Mouse (Mus musculus): Measurements from ENCODE around the gene Cyp4f18.
"Not testable (repeated sequence)": the region's sequence is repeated elsewhere in the genome, so short reads cannot be mapped to it uniquely, and the experiment has no call there.

Cyp4f18 gene

DNA sequence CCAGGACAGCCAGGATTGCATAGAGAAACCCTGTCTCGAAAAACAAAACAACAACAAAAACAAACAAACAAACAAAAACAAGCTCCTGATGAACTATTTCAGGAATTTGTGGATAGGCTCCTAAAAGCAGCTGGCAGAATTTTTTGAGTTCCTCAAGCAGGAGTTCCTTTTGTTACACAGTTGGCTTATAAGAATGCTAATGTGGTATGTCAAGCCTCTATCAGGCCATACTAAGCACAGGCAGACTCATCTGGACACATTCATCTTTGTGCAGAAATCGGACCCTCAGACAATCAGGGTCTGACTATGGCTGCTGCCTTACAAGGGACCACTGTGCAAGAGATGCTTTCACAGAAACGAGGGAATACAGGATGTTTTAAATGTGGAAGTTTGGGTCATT lies 35.2 kb downstream of the Cyp4f18 start:
- DNase-seq, result no peak

DNA sequence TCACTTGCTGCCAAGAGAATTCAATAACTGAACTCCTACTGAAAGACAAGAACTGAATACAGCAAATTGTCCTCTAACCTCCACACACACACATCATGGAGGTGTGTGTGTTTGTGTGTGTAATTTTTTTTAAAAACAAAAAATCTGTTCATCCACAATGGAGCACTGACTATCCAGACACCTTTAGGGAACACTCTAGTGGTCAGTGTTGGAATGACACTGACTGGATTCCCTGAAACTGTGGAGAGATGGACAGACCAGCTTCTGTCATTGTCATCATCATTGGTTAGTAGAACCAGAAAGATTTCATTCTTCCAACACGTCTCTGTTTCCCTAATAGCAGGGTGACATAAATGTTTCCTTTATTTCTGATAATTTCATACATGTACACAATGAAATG lies 37.5 kb downstream of the Cyp4f18 start:
- peak; percentile 63 to 67 for DNase-seq

DNA sequence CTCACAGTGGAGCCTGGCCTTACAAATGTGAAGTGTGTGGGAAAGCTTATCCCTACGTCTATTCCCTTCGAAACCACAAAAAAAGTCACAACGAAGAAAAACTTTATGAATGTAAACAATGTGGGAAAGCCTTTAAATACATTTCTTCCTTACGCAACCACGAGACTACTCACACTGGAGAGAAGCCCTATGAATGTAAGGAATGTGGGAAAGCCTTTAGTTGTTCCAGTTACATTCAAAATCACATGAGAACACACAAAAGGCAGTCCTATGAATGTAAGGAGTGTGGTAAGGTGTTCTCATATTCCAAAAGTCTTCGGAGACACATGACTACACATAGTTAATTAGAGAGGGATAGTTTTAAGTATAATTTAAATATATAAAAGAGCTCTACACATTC lies 40.8 kb downstream of the Cyp4f18 start:
- DNase-seq, result no peak

DNA sequence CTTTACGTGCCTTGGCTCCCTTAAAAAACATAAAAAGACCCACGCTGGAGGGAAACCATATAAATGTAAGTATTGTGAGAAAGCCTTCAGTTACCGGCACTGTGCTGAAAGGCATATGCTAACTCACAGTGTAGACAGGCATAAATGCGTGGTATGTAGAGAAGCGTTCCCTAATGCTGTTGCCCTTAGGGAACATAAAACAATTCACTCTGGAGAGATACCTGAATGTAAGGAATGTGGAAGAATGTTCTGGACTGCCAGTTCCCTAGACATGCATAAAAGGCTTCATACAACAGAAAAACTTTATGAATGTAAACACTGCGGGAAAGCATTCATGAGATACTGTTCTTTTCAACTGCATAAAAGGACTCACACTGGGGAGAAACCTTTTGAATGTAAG lies 41.3 kb downstream of the Cyp4f18 start:
- DNase-seq, result no peak

DNA sequence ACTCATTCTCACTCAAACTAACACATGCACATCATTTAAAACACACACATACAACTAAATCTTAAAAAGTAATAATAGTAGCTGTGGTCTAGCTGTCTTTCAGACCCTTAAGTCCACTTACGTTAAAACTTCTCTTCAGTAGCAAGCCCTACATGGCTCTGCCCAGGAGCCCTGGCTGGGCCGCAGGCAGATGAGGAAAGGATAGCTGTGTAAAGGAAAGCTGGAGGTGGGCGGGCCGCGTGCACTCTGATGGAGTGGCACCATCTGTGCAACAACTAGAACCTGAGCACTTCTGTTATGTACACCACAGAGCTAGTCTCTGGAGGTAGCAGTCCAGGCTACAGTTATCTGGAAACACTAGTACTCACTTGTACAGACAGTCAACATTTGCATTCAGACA lies 42.2 kb downstream of the Cyp4f18 start:
- DNase-seq, result no peak

DNA sequence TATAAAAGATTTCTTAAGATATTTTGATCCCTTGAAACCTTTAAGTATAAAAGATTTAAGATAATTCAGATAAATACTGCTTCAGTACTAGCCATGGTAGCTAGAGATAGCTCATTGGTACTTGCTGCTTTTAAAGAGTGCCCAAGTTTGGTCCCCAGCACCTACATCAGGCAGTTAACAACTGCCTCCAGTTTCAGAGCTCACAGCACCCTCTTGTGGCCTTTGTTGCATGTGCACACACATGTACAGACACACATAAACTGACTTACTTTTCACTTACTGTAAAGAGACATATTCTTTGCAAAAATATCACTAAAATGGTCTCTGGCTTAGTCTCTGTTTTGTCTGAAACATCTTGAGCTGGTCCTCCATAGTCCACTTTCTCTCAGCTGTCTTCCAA lies 43.0 kb downstream of the Cyp4f18 start:
- DNase-seq, result no peak

DNA sequence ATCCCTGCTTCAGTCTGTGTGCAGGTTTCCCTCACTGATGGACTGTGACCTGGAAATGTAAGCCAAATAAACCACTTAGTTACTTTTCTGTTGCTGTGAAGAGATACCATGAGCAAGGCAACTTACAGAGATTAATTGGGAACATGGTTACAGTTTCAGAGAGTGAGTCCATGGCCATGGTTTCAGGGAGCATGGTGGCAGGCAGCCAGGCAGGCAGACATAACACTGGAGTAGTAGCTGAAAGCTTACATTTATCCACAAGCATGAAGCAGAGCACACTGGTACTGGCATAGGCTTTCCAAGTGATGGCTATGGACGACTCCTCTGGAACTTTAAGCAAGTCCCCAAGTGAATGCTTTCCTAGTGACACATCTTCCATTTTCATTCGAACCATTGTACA lies 44.3 kb downstream of the Cyp4f18 start:
- DNase-seq, result no peak

DNA sequence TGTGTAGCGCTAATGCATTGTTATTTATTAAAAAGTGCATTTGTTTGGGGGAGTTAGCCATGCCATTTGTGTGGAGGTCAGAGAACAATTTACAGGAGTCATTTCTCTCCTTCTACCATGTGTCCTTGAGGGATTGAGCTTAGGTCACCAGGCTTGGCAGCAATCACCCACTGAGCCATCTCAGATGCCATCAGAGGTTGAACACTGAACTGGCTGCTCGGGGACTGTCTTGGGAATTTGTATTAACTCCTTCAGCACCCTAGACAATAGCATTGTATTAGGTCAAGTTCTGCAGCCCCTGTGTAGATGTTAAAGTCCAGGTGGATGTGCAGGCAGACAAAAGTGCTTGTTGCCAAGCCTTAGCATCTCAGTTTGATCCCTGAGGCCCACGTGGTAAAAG lies 45.4 kb downstream of the Cyp4f18 start:
- no peak for DNase-seq

DNA sequence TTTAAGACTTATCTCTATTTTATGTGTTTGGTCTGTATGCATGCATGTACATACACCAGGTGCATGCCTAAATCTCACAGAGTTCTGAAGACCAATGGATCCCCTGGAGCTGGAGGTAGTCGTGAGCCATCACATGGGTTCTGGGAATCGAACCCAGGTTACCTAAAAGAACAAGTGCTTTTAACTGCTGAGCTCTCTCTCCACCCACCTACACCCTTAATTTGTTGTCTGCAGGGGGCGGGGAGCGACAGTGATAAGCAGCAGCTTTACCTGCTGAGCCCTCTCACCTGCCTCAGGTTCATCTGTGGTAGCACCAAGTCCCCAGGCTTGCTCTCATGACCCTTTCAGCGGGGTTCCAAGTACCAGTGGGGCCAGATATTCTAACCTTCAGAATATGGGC lies 47.6 kb downstream of the Cyp4f18 start:
- no peak for DNase-seq

DNA sequence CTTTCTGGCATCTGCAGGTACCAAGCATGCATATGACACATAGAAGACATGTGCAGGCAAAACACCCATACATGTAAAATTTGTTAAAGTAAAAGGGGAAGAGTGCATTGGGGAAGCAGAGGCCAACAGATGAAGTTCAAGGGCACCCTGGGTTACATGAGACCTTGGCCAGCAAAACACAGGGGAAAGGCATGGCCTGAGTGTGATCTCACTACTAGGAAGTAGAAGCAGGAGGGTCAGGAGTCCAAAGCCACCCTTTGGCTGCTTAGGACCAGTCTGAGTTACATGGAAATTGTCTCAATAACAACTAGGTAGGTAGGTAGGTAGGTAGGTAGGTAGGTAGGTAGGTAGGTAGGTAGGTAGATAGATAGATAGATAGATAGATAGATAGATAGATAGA lies 48.9 kb downstream of the Cyp4f18 start:
- no peak for DNase-seq

DNA sequence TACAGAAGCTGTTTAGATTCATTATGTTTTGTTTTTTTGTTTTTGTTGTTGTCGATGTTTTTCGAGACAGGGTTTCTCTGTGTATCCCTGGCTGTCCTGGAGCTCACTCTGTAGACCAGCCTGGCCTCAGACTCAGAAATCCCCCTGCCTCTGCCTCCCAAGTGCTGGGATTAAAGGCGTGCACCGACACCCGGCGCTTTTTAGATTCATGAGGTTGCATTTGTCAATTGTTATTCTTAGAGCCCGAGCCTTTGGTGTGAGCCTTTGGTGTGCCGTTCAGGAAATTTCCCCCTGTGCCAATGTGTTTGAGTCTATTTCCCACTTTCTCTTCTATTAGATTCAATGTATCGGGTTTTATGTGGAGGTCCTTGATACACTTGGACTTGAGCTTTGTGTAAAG lies 54.8 kb downstream of the Cyp4f18 start:
- DNase-seq, result no peak

DNA sequence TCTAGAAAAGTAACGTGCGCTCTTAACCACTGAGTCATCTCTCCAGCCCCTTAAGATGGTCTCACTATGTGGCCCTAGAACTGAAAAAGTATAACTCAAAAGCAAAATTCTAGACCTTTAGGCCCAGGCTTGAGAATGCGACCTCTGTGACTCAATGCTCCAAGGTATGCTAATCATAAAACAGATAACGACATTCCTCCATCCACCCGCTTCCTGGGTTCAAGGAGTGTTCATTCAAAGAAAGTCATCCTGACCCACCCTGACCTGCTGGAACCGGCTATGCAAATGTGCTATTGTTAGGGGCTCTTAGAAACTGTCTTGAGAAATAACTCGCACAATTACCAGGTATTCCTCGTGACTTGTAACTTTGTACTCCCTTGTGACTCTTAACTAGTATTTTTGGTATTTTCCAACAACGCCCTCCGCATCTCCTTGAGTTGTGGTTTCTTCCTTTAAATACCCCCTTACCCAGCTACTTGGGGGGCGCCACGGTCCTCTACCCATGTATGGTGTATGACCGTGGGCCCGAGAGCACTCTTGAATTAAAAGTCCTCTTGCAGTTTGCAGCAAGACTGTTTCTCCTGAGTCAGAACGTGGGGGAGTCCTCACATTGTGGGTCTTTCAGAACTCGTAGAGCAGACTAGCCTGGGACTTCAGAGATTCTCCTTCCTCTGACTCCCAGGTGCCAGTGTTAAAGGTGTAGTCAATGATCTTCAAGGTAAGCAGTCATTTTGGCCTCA lies 56.3 kb downstream of the Cyp4f18 start:
- DNase-seq, result not testable (repeated sequence)

DNA sequence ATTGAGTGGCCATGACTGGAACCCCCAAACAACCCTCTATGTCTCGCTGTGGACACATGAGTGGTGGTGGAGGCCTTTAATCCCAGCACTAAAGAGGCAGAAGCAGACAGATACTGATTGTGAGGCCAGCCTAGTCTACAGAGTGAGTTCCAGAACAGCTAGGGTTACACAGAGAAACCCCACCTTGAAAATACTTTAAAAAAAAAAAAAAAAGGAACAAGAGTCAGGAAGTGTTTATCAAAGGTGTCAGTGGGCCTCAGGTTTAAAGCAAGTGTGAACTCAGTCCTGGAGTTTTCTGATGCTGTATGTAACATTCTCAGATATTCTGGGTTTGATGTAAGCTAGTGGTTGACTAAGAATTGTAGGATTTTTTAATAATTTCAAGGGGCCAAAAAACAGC lies 56.9 kb downstream of the Cyp4f18 start:
- DNase-seq, result no peak

DNA sequence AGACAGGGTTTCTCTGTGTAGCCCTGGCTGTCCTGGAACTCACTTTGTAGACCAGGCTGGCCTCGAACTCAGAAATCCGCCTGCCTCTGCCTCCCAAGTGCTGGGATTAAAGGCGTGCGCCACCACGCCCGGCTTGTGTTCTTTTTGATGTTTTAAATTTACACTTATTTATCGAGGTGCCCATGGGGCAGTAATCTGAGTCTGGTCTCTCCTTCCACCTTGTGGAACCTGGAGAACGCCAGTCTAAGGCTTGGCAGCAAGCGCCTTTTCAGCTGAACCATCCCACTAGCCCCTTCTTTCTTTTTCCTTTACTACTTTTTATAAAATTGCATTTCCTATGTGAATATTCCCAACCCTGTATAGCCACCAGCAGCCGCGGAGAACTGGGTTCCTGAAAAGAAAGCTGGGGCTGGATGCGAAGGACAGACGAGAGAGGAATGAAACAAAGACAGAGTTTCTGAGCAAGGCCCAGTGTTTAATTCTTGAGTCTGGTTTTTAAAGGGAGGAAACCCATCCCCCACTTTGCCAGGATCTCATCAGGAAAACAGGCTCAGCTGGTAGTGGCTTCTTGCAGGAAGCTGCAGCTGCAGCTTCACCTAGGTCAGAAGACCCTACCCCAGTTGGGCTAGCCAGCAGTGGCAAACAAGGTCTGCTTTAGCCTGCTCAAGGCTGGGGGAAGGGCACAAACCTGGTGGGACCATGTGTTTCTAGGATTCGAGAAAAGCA lies 57.8 kb downstream of the Cyp4f18 start:
- peak; percentile 12 to 31 for DNase-seq

DNA sequence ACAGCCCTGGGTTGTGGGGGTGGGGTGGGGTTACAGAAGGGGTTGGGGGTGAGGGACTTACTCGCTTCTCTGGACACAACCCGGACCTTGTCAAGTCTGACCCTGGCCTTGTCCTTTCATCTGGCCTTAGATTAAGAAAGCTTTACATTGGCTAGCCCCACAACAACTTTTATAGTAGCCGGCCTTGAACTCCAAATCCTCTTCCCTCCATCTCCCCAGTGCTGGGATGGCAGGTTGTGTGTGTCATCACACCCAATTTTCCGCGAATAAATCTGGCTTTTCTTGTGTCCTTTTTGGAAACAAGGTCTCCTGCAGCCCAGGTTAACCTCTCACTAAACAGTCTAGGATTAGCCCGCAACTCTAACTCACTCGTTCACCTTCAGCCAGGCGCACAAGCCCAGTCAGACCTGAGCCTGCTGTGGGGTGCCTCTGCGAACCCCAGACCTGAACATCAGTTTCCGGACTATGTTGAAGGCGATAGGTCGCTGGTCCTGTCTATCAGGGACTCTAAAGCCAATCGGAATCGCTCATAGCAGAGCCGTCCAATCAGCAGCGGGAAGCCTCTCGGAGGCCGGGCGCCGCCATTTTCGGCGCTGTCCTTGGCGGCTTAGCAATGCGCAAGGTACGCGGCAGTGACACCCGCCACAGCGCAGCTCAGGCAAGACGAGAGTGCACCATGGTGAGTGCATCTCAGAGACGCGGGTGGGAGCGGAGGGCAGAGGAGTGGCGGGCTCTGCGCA lies 58.8 kb downstream of the Cyp4f18 start, which contains the start of gene Zfp961:
TSS of gene Zfp961 (plus strand) at position 557 of the 740 bp plus-strand sequence.
- peak; percentile 99 to 100 for DNase-seq

DNA sequence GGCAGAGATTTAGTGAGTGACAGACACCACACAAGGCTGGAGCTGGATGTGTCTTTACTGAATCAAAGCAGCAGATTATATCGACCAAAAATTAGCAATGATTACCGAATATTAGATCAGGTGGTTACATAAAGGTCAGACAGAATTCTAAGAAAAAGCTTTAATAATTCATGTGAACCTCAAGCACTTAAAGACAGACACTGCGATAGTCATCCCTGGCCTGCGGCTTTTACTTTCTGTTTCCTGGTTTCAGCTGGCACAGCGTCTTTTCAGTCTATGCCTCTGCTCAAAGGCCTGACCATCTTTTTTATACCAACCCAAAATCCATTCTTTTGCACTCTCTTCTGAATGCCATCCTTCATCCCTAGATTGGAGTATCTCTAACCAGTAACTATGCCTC lies 60.8 kb downstream of the Cyp4f18 start:
- no peak for DNase-seq

DNA sequence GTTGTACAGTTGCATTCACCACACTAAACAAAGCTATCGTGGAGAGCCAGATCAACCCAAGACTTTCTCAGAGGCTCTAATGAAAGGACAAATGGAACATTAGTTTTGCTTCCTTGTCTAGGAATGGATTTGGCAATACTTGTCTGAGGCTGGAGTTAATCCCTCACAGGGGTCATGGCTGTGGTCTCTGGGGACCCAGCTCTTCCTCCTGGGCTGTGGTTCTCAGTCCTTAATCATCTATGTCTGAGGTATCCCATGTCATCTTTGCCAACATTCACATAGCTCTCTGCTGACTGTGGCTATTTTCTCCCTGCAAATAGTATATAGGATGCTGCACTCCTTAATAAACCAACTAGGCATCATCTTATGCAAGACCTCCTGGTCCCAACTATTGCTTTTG lies 67.7 kb downstream of the Cyp4f18 start:
- no peak for DNase-seq

DNA sequence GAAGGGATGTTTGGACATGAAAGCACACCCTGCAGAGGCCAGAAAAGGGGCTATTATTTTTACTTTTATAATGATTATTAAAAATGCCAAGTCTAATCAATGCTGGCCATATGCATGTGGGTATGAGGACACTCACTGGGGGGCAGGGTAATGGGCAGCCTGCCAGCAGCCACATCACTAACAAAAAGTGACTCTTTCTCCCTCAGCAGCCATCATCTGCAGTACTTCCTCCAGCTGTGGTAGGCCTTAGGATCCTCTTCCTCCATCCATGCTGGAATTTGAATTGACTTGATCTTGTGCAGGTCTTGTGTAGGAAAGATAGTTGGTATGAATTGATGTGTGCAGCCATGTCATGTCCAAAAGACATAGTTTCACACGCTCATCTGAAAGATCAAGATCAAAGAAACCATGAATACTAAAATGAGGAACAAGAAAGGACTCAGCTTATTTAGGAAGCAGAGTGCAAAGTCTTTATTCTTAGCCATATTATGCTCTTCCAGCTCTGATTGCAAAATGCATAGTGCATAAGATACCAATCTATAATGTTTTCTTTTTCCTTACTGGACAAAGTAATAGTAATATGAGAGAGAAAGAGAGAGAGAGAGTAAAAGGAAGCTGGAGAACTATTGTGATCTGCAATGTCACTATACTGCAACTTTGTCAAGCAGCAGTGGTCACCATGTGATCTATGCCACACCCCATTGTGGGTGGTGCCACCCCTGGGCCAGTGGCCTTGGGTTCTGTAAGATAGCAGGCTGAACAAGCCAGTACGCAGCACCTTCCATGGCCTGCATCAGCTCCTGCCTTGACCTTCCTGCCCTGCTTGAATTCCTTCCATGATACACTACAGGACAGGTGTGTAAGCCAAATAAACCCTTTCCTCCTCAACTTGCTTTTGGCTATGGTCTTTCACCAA lies 68.9 kb downstream of the Cyp4f18 start:
- DNase-seq, result no peak

Measured in cerebellum, postnatal 14 days (tissue).